Mouse (Mus musculus) 416B (cell line): ENCODE measurements around the gene Zfp981.
"Not testable (repeated sequence)": the region's sequence is repeated elsewhere in the genome, so short reads cannot be mapped to it uniquely, and the experiment has no call there.

Source experiments
- DNase-seq: peaks from one replicate; pipeline ENCODE4 v3.0.0; 2011; ENCODE audit warnings: low read depth

The Zfp981 gene

DNA sequence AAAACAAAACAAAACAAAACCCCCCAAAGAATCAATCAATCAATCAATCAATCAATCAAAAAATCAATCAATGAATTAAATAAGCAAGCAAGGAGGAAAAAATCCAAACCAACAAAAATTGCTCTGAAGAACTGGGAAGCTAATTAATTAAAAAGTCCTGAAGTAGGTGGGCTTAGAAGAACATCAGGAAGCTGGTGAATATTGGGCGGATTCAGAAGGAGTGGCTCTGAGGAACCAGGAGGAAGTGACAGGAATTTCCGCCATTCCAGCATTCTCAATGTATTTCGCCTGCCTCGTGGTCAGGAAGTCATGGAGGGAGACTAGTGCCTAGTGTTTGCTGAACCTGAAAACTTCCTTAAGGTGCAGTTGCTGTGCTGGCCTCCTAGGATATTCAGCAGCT, at the start of gene Zfp981:
Gene Zfp981 (plus strand): TSS at position 301 of the 400 bp plus-strand sequence.
- DNase-seq, result not testable (repeated sequence)

DNA sequence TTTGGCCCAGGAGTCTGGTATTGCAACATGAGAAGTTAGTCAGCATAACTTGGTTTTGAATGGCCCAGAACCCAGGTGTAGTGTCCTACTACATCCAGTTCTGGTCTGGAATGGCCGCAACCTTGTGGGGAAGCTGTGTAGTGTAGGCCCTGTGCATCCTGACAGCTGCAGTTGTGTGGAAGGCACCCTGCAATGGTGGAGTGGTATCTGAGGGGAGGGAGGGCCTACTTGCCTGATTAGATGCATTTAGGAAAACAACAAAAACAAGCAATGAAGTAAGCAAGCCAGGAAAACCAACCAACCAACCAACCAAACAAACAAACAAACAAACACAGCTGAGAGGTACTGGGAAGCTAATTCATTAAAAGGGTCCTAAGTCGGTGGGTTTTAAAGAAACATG, 49.3 kb upstream of the Zfp981 start:
- not testable (repeated sequence) for DNase-seq

DNA sequence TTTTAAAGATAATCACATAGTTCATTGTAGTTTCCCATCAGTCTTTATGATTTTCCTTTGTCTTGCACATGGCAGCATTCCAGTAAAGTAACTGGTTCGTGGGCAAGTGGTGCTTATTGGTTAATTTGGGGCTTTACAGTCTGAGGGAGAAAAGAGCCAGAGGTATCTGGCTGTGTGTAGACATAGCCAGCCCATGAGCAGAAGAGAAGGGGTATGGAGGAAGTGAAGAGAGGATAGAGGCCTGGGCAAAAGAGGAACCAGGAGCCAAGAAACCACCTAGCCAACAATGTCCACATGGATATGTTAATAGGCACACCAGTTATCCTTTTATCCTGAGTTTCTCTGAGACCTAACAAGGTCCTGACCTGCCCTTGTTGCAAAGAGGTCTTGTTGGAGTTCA, 47.7 kb upstream of the Zfp981 start:
- DNase-seq, result not testable (repeated sequence)

DNA sequence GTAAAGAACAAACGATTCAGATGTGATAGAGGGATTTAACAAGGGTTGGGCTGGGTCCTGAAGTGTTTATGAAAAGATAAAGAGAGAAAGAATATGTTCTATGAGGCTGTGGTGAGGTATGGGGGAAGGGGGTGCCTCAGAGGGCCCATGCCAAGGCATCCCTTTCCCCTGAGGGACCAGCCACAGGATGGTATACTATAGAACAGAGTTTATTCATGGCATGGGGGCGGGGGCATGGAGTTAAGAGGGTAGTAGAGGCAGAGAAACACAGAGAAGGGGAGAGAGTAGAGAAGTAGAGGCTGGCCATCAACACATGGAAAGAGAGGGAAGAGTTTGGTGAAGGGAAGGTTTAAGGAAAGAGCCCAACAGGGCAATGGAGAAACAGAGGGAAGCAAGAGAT, 46.9 kb upstream of the Zfp981 start:
- no peak for DNase-seq

DNA sequence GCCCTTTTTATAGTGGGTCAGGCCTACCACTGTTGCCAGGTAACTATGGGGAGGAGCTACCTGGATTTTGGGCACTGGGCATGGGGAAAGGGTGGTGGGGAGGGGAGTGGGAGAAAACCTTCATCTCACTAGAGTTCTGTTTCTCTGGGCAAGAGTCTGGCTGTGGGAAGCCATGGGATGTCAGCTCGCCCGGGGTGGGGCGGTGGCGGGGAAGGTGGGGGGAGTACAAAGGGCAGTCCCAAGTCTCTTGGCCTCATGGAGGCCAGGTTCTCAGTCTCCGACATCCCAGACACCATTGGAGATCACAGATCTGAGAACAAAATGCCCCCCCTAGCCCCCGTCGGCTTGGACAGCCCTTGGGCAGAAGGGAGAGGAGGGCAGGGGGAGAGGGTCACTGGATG, 46.5 kb upstream of the Zfp981 start:
- DNase-seq, result no peak

DNA sequence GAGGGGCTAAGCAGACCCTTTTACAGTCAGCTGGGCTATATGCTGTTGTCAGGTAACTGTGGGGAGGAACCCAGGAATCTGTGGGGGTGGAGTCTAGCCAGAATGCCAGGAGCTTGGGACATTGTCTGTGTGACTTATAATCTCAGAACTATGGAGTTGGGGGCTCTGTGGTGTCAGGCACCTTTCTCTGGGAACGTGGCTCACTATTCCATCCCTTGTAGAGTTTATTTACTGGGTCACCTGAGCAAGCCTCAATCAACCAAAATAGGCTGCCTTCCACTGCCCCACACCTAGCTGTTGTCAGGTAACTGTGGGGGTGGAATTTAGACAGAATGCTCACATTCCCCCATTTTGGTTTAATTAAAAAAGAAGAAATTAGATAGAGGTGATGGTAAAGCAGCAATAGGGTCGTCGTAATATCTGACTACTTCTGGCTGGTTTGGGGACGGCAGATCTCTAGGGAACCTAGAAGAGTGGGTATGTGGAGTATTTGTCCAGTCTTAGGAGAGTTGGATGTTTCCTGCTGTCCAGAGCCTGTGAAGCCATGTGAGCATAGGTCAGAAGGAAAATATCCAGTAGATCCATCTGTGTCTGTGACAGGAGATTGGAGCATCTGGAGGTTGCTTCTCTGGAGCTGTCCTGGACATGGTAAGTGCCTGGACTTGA, 45.6 kb upstream of the Zfp981 start:
- no peak for DNase-seq

DNA sequence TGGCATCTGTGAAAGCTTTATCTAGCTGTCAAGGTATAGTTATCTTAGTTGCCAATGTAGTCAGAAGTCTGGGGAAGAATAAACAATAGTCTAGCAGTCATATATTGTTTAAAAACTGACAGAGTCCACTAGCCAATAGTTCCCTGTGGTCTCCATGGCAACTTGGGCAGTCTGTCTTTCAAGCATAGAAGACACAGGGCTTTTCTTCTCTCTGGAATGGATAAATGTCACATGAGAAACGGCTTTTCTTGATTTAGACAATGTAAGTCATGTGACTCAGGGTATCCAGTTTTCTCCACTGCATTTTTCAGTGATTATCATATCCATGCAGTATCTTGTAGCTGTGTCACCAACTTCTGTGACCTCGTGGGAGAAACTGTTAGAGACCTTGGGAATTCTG, 44.7 kb upstream of the Zfp981 start:
- no peak for DNase-seq

DNA sequence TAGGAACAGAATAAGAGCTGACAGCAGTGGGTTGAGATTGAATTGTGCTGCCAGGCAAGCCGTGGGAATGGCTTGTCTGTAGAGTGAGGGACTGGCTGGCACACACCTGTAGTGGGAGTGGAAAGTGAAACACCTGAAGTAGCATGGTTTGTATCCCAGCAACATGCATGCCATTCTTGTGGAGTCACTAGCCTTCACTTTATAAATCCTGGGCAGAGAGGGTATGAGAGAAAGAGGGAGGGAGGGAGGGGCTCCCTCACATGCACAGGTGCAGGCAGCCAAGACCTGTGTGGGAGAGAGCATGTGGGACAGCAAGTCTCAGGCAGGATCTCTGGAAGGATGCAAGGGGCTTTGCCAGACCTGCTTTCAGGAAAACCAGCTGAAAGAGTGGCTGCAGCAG, 44.1 kb upstream of the Zfp981 start:
- DNase-seq, result no peak

DNA sequence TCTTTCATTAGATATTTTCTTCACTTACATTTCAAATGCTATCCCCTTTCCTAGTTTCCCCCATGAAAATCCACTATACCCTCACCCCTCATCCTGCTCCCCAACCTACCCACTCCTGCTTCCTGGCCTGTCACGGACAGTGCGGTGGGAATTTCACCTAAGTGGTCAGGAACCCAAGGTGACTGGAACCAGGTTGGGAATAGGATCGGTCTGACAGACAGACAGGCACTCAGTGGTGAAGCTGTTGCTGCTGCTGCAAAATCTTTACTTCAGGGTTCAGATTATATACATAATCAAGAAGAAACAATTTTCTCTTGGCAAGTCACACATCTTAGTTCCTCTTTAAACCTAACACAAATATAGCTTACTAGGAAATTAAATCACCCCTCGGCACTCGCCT, 42.0 kb upstream of the Zfp981 start:
- DNase-seq, result peak; percentile 36

DNA sequence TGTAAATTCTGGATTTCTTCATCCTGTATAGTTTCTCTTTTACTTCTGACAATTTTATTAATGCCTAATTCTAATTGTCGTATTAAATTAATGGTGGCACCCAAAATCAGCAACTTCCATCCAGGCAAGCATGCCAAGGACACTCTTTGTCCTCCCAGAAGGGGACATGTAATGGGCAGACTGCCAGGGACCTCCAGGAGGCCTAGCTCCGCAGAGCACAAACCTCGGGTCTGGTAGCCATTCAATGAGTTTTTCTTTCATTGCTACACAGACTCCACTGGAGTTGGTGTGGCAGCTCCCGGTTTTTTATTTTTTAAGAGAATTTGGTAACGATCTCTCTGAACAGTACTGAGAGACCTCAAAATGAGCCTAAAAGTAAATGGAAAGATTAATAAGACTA, 41.1 kb upstream of the Zfp981 start:
- not testable (repeated sequence) for DNase-seq

DNA sequence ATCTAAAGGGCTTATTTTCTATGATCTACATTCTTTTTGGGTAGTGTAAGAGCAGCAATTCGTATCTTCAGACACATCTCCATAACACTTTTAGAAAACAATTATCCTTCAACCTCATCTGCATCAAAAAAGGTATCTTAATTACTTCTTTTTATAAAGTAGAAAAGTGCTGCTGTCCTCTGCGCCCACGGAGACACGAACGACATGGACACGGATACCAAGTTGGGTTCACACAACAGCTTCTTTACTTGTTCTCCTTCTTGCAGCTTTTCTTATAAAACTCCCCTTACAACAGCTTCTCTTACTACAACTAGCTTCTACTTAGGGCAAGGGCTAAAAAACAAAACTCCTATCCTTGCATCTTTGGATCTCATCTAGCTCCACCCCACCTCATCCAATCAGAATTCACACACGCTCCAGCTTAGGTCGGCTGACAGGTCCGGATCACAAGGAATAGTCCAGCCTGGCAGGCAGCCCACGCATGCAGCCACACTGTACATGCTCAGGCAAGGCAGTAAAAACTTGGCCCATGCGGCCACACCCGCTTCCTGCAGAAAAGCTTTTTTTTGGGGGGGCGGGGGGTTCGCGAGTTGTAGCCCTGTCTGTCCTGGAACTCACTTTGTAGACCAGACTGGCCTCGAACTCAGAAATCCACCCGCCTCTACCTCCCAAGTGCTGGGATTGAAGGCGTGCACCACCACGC, 38.0 kb upstream of the Zfp981 start:
- DNase-seq, result not testable (repeated sequence)

DNA sequence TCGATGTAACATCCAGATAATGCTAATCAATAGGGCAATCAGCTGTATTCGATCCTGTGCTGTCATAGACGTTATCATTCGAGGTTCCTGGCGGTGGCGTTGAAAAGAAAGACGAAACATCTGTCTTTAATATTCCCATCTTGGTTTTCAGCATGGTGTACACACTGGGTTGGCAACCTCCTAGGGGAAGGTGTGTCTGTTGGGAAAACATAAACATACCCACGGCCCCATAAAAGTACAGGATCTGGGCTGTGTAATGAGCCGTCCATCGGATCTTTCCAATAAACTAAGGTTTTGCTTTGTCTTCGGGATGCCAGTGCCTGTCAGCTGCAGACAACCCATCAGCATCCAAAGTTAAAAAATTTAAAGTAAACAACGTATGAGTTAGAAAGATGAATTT, 31.8 kb upstream of the Zfp981 start:
- DNase-seq, result not testable (repeated sequence)

DNA sequence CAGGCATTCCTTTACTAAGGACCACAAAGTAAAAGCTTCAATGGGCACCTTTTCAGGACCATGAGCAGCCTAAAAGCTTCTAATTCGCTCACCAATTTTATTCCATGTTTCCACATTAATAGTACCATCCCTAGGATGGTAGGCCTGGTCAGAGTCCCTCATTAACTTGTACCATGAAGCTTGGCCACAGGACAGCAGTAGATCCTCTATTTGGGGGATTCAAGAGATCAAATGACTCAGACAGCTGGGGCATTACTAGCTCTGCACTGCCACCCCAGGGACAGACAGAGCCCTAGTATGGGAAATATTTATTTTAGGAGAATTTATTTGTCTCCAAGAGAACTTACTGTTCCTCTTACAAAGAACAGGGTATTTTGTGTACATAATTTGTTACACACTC, 27.6 kb upstream of the Zfp981 start:
- DNase-seq, result not testable (repeated sequence)

DNA sequence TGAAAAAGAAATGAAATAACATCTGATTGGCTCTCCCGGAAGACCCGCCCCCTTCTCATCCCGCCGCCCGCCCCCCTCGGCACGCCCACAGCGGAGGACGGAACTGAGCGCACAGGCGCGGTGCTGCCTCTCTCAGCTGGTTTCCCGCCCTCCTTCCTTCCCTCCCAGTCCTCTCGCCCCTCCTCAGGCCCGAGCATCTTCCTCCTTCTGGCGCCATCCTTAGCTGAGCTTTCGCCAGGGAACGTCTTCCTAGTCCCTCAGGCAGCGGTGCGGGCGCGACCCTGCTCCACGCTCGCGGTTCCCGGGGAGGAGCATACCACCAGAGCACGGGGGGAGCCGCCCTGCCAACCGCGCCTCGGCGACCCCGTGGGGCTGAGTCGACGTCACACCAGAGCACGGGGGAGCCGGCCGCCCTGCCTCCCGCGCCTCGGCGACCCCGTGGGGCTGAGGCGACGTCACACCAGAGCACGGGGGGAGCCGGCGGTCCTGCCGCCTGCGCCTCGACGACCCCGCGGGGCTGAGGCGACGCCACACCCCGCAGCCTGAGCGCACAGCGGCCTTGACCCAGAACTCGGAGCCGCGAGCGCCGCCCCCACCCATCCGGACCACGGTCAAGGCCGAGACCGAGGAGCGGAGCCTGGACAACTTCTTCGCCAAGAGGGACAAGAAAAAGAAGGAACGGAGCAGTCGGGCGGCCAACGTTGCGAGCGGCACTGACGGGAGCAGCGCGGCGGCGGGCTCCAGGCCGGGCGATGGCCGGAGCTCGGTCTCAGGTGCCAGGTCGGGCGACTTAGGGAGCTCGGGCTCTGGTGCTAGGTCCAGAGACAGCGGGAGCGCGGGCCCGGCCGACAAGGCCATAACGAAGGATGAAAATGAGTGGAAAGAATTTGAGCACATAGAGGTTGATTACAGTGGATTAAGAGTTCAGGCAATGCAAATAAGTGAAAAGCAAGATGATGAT, 26.8 kb upstream of the Zfp981 start:
- DNase-seq, result not testable (repeated sequence)

DNA sequence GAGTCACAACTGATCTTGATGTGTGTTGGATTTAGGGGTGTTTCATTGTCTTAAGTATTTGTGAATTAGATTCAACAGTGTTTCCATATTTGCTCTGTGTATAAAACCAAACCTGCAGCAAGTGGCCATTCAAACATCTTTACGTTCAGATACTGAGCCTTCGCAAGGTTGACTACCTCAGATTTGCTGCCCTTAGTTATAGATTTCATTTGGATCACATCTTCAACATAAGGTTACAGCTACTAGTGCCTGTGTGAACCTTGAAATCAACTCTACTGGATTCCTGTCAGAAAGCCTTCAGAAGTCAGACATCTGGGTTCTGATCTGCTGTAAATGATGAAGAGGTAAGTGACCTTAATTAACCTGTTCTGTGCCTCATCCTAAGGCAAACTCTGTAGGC, 25.6 kb upstream of the Zfp981 start:
- not testable (repeated sequence) for DNase-seq

DNA sequence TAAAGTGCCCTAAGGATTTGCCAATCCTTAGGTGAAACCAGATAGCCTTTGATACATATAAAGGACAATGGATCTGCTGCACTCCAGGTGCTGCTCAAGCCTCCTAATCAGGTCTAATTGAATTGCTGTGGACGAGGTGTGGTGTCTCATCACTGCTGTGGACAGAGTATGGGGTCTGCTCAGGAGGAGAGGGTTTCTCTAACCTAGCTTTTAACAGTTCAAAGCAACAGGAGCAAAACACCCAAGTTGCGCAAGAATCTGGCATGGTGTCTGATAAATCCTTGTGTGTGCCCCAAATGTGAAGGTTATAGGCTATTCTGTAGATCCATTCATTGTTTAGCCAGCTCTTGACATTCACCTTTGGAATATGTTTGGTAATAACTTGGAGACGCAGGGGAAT, 24.9 kb upstream of the Zfp981 start:
- not testable (repeated sequence) for DNase-seq

DNA sequence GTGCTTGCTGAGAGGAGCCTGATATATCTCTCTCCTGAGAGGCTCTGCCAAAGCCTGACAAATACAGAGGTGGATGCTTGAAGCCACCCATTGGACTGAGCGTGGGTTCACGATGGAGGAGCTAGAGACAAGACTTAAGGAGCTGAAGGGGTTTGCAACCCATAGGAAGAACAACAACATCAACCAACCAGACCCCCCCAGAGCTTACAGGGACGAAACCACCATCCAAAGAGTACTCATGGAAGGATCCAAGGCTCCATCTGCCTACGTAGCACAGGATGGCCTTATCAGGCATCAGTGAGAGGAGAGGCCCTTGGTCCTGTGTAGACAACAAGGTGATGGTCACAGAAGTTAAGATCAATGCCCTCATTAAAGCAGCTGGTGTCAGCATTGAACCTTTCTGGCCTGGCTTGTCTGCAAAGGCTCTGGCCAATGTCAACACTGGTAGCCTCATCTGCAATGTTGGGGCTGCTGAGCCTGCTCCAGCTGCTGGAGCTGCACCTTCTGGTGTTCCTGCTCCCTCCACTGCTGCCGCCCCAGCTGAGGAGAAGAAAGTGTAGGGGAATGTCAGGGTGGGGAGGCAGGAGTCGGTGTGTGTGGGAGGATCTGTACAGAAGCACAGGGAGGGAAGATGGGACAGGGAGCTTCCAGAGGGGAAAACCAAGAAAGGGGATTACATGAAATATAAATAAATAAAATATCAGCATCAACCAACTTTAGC, 21.3 kb upstream of the Zfp981 start:
- not testable (repeated sequence) for DNase-seq

DNA sequence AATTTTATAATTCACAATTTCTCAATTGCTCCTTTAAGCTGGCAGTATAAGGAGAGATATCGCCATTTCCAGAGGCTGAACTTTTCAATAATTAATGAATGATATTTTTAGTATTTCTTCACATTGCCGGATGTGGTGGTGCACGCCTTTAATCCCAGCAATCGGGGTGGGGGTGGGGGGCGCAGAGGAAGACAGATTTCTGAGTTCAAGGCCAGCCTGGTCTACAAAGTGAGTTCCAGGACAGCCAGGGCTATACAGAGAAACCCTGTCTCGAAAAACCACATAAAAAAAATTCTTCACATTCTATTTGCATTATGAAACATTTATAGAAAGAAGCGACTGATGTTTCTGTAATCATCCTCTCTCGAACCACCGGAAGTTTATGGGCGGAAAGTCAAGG, 19.3 kb upstream of the Zfp981 start:
- DNase-seq, result not testable (repeated sequence)

DNA sequence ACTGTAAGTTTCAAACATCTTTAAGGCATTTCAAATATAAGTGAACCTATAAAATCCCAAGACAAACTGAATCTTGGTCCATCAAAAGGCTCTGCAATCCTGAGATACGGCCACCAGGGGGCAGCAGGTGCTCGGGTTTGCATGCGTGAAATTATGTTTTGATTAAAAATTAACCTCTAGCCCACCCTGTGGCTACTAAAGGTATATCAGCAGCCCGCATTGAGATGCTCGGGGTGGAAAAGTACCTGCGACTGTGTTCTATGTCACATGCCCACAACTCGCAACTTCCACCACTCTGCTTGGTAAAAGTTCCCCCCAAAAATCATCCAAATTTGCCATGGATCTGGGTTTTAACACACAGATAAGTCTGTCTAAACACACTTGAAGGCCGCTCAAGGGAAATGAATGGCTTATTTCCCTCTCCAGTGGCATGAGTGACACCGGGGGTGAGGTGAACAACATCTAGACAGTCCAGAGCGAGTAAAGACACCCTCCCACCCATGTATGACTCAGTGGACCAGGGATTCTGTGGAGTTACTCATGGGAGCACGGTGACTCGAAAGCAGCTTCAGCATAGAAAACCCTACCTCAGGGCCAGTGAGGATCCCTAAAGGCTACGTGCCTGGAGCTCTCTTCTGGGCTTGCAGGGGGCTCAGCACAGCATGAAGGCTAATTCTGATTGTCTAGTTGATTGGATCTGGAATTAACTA, 18.1 kb upstream of the Zfp981 start:
- not testable (repeated sequence) for DNase-seq

DNA sequence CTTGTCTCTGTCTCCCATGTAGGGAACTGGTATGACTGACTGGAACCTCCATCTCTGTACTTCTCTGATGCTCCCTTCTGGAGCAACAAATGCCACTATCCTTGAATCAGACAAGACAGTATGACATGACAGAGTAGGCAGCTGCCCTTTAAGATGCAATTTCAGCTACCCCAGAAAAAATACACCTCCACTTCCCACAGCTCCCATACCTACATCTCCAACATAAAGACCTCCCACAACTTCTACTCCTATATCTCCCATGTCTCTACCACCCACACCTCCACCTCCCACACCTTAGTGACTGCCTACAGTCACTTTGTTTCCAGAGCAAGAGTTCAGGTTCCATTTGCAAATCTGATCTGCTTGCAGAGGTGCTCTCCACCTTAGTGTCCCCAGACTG, 17.2 kb upstream of the Zfp981 start:
- not testable (repeated sequence) for DNase-seq
